Mouse (Mus musculus) left cerebral cortex, adult 18-20 months (tissue): ENCODE measurements around the gene Acer3. TPM values are rescaled to one million over a fixed set of nuclear protein-coding genes. Genes with fewer than 3 reads are reported as not detected.

Experiments
- DNase-seq, 2 experiments: peaks; one replicate each; pipeline ENCODE4 v3.0.0; 2021 to 2022; ENCODE audit warnings: low spot score in 2 of 2, mixed read lengths in 1 of 2
- total RNA-seq, 2 experiments: library from RNA; stranded (reverse); gene quantifications; 2 replicates each; pipeline ENCODE4 v1.2.3; 2021

The Acer3 gene
- total RNA-seq, 2 experiments from 2014 or later, result 20.8 to 25.0 TPM

GRCm38 (mm10) chr7:98333987-98334386 is 13.0 kb upstream of the Acer3 start:
- no peak for DNase-seq

GRCm38 (mm10) chr7:98333507-98333906 is 12.5 kb upstream of the Acer3 start:
- no peak for DNase-seq

- no peak for DNase-seq
Observed at GRCm38 (mm10) chr7:98332678-98333397, 11.8 kb upstream of the Acer3 start.

GRCm38 (mm10) chr7:98331932-98332331 is 10.9 kb upstream of the Acer3 start:
- DNase-seq, result no peak

DNA sequence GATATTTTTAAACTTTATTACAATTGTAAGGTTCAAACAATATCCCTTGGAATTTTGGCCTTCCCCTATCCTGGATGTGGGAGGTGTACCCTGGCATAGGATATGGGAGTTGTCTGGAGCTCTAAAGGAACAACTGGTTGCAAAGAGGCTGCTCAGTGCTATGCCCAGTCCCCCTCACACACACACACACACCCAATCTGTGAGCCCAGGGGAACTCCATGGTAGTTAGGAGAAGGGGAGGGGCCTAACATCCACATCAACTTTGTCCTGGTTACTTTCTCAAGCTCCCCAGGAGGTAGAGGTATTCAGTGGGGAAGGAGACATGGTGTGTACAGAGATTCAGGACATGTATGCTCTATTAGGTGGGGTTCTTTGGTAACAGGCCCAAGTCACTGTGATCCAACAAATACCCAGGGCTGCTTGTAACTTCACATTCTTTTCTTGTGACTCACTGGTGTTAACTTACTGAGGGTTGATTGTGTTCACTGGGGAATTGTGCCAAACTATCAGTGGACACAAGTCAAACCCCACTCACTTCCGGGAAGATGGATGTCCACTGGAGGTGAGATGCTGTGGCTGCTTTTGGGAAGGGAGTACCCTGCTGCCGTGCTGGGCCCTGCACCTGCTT is 9.5 kb upstream of the Acer3 start:
- DNase-seq, result no peak

GRCm38 (mm10) chr7:98329651-98330374 is 8.8 kb upstream of the Acer3 start:
- no peak for DNase-seq

DNA sequence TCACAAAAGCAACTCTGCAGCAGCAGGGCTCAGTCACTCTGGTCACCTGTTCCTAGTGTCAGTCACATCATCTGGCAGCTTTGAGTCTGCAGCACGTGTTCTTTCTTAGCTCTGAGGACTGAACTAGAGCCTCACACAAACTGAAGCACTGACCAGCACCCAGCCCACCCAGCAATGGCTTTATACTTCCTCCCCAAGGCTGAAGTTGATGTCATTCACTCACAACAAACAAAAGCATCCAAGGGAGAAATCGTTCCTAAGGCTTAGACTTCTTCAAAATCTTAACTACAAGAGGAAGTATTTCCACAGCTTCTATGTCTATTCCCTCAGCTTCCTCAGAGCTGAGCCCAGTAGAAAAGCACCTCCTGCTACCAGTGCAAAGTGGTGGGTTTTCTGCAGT is 7.3 kb upstream of the Acer3 start:
- DNase-seq, result no peak

DNA sequence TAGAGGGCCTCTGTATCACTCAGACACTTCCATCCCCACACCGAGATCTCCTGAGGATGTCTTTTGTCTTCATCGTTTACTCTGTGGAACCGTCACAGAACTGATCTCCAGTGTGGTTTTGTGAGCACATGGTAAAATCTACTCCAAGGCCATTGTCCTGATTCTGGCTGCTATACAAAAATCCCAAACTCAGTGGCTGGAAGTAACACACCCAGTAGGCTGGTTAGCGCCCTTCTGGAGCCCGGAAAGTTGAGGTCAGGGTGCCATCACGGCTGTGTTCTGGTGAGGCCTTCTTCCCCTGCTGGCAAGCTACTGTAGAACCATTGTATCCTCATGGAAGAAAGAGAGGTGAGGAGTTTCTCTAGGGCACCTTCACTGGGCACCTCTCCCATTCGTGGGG is 5.0 kb upstream of the Acer3 start:
- no peak for DNase-seq

- DNase-seq, result no peak
Observed at GRCm38 (mm10) chr7:98324228-98324627, 3.2 kb upstream of the Acer3 start.

DNA sequence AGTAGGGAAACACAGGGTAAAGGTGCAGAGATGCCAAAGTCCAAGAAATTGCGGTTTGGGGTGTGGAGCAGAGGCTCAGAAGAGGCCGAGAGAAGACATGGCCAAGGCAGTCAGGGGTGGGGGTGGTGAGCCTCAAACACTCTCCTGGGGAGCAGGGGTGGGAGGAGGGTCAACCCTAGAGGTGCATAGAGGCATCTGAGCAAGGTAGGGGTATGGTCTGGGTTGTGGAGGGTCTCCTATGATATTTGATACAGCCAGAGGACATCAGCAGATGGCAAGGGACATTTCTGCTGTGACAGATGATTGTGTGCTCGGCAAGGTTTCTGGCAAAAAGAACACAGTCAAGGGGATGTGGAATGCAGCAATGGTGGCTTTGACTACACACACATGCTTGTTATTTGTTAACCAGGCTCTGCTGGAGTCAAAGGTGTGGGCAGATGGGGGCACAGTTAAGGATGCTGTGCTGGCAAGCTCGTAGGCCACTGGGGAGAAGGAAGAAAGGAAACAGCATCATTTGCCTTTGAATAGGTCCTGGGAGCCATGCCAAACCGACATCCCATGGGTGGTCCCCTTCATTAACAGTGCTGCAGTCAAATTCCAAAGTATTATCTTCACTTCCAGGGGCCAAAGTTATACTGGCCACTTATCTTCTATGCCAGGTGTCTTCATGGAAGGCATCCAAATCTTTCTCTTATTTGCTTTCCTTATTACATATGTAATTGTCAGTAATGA is 2.4 kb upstream of the Acer3 start:
- no peak for DNase-seq

DNA sequence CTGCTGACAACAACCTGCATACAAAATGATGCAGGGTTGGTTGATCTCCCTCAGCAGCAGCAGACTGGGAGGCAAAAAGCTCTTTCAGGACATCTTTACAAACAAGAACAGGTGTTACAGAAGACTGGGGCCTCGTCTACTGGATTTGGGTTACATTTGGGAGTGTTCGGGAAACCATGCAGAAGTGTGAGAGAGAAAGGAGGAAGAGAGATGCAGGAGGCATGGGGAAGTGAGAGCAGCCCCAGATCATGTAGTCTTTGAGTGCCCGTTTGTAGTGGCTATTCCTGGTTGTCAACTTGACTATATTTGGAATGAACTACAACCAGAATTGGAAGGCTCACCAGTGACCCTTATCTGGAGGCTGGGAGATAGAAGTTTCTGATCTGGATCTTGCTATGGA is 1.4 kb upstream of the Acer3 start:
- no peak for DNase-seq

DNA sequence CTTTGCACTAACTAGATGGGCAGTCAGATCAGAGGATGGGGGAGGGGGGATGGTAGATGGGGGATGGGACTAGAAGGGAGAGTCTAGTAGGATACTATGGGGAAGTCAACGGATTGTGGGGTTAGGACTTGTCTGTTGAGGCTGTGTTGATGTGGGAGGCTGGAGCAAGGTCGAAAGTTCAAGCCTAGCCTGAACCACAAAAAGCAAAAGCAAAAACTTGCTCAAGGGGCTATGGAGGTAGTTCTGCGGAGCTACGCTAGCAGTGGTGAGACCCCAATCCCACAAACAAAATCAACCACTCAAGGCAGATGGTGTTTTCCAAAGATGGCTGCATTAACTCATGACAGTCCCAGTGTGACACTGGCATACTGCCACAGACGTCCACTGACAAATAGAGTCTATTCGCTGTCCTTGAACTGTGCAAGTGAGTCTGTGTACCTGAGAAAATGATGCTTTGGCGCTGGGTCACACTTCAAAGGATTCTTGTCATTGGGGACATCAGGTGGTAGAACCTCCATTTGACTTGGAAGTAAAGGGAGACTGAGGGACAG is 927 bp downstream of the Acer3 start:
- no peak for DNase-seq

DNA sequence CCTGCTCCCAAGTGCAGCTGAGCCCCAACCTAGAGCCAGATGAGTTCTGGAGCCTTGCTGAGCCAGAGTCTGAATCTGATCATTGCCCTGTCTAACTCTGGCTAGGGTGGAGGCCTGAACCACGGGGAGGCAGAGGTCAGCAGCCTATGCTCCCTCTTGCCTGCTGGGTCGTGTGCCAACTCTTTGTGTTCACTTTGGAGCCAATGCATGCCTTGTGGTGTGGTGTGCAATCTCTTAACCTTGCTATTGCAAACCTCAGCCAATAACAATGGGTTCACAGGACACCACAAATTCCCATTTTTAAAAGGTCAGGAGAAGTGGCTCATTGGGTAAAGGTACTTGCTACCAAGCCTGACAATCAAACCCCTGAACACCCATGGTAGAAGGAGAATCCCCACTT is 4.4 kb downstream of the Acer3 start:
- no peak for DNase-seq

DNA sequence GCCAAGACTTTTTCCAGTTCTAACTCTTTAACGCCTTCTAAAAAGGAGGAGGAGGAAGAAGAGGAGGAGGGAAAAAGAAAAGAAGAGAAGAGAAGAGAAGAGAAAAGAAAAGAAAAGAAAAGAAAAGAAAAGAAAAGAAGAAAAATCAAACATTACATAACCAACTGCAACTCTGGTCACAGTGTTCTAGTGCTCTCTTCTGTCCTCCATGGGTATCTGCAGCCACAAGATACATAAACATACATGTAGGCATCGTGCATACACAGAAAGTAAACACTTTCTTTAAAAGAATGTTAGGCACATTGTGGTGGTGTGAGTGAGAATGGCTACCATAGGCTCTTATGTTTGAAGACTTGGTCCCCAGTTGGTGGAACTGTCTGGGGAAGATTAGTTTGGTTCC is 5.9 kb downstream of the Acer3 start:
- DNase-seq, result no peak

DNA sequence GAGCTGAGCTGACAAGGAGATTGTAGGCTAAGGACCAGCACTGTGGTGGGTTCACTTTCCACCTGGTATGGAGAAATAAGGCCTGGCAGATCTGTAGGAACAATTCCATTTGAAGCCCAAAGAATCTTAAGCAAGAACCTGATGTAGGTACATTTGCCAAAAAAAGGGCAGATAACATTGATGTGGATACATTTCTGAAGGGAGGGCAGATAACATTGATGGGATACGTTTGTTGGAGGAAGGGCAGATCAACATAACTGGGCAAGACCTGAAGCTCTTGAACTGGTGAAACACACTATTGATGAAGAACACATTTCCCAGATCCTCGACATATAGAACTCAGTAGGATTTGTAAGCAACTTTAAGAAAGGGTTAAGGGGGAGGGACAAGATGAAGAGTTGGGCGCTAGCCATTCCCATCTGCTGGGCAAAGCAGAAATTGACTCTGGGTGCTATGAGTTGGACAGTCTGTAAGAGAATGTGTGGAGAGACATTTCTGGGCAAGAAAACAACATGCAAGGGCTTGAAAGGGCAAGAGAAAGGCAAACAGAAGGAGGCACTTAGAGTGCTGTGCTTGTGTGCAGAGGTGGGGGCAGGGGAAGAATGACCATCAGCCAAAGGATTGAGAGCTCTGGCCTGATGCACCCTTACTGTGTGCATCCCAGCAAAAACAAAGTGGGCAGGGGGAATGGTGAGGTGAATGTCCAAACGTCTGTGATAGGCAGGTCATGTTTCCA is 8.7 kb downstream of the Acer3 start:
- DNase-seq, result no peak

DNA sequence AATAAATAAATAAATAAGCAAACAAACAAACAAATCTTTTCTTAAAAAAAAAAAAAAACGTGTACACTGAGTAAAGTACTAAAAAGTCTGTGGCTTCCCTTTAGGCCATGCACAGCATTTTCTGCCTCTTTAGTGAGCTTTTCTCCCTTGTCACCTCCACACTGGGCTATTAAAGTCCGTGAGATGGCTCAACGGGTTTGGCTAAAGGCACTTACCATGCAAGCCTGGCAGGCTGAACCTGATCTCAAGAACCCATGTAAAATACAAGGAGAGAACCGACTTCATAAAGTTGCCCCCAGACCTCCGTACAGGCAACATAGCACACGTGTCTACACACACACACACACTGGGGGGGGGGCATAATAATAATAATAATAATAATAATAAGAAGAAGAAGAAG is 10.7 kb downstream of the Acer3 start:
- no peak for DNase-seq

- DNase-seq, result peak; percentile 93 to 94
Observed at GRCm38 (mm10) chr7:98309219-98310030, 11.6 kb downstream of the Acer3 start.

DNA sequence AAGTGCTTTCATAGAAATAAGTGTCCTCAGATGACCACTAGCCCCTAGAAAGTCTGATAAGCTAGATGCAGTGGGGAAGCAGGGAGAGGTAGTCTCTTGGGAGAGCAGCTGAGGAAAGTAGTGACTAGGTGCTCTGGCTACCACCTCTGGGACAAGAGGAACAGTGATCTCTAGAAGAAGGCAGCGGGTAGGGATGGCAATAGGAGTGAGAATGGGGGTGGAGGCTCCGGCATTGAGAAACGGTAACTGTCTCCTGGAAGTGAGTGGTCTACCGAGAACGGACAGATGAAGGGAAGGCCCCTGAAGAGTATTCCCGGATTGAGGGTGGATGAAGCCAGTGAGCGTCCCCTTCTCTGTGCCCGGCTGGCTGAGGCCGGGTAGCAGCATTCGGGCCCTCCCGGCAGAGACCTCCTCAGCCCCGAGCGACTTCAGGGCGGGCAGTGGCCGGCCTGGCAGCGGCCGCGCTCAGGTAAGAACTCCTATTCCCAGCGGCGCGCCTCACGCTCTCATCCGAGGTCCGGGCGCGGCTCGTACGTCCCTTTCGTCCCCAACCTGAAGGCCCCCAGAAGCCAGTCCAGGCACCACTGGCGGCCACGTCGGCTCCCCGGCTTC is 12.3 kb downstream of the Acer3 start:
- DNase-seq, result peak; percentile 4 to 7

DNA sequence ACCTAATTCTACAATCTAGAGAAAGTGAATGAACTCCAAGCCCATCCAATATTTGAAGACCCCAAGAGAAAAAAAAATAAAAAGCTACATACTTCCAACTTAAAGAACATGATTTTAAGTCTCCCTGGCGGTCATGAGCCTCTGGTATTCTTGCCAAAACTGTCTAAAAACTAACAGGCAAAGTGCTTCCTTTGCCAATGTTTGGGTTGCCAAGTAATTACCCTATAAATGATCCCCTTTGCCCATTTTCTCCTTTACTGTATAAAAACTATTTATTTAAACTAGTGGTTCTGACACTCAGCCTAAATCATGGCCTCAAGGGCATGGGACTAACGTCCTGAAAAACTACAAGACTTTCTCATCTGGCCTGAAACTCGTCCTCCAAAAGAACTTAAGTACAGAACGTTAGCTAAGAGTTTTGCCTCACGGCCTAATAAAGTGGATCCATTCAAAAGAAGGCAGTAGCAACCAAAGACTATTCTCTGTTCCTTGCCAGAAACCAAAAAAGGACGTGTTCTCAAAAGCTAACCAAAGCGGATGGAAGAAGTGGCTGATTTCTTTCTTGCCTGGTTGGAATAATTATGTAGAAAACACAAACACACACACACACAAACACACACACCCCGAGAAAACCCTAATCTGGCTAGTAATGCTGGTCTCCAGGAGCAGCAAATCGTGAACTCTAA is 12.9 kb downstream of the Acer3 start:
- no peak for DNase-seq
